Mouse (Mus musculus): ENCODE data around the gene Ndufaf8. TPM values are rescaled to one million over a fixed set of nuclear protein-coding genes. Genes with fewer than 3 reads are reported as not detected.

Ndufaf8 gene
- total RNA-seq, 1 experiment from 2014 or later, result 60.1 TPM

DNA sequence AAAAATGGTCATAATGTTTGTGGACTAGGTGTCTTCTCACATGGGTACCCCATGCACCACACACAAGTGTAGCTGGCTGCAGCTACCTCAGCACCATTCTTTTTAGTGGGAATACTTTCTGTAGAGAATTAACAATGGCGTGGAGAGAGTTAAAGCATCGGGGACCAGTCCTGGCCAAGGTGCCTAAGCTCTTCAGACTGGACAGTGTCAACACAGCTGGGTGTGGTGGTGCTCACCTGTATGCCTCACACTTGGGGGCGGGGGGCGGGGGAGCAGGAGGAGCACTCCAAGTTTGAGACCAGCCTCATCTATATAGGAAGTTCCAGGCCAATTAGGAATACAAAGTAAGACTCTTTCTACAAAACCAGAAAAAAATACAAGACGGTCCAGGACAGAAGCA, 35.4 kb downstream of the Ndufaf8 start:
- DNase-seq, result no peak

DNA sequence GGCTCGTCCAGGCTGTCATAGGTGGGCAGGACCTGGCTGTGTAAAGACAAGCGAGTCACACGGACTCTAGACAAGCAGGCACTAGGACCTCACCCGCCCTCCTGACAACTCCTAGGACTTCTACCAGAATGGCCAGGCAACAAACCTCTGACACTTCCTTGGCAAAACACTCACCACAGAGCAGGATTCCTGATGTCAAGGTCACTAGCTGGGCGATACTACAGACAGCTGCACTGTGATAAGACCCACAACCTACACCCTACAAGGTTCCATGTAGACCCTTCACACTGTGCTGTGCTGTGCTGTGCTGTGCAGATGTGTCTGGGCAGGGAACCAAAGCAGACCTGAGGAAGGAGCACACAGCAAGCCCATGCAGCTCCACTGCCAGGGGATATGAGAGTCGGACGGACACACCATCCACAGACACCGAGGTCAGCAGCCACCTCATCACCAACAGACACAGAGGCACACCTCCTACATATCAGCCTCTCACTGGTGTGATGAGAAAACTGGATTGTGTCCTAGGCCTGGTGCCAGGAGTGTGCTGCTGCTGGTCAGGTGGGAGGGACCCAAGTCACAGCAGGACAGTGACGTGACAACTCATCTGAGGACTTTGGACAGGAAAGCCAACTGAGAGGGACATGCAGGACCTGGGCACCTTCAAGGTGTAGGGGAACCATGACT, 36.3 kb downstream of the Ndufaf8 start:
- no peak for DNase-seq

DNA sequence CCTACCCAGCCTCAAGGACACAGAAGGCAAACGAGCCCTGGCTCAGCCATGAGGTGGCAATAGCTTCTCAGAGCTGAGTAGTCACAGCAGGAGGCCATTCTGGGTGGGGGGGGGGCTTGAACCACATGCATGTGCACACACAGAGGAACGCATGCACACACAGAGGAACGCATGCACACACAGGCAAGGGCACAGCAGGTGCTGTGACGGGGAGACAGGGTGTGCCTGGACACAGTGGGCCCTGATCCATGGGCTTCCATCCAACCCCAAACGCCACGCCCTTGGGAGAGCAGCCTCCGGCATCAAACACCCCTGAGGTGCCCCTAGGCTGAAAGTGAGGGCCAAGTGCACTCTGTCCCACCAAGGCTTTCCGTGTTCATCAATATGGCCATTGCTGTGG, 37.5 kb downstream of the Ndufaf8 start:
- DNase-seq, result no peak

DNA sequence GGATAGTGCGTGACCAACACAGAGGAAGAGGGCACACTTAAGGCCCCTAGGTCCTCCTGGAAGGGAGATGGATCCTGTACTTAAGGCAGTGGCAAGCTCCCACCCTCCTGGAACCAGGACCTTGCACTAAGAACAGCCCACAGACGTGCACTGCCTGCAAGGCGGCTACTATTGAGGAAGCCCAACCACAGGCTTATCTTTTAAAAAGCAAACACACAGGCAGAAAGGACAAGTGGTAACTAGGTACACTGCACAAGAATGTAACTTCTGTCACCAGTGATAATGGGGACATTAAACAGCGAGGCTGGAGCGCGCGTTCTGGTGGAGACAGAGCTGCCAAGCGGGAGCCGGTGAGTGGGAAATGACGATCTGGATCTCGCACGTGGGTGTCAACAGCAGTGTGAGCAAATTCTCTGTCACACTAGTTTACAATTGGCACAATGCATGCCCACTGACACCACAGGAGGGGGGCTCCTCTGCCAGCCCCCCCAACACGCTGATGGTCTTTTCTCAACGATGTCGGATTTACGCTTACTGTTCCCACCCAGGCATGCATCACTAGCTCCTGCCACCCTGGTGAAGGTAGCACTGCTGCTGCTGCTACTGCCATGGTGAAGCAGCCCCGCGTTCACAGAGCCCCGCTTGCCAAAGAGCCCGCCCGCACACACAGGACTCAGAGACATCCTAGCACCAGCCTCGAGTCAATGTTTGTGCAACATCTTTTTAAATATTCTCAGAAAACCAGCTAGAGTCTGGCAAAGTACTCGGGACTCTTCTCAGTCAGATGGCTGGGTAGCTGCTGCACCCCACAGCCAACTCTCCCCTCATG, 38.3 kb downstream of the Ndufaf8 start:
- no peak for DNase-seq

DNA sequence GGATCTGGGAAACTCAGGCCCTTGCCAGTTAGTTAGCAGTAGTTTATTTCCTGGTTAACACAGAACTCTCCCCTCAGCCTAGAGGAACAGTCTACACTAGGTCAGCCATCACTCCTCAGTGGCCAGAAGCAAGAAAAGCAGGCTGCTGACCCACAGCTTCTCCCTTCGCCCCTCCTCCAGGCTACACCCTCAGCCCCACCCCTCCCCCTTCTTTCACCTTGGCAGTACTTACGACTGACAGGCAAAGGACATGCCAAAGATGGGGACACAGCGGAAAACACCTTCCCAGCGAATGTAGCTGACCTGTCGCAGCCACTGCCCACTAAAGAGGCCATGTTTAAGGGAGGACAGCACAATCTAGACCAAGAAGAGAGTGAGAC, 38.9 kb downstream of the Ndufaf8 start:
- DNase-seq, result no peak

DNA sequence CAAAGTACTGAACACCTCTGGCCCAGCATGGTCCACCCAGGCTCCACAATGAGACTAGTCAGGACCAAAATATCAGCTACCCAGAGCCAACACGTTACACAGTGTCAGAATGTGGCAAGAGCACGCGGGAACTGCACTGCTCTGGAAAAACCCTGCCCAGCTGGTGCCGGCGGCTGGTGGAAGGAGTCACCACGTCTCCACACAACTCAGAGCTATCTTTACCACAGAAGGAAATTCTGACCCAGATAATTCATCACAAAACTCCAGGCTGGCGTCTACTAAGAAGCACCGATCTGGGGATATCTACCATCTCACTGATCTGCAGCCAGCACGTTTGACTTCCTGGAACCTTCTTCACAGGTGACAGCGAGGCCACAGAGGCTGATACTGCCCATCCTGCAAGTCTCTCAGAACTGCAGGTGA, 40.6 kb downstream of the Ndufaf8 start:
- no peak for DNase-seq

DNA sequence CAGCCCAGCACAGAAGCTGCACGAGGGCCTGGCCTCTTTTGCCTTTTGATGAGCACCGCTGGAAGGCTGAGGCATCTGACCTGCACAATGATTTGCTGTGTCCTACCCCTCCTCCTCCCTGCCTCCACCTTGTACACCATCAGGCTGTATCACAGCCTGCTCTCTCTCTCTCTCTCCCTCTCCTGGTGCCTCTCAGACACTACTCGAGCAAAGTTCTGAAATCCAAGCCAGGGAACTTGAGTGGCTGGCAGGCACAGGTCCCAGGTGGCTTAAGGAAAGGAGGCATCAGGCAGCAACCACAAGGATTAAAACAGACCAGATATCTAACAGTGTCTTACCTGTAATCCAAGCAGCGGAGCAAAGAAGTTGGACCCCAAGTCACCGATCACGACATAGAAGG, 41.5 kb downstream of the Ndufaf8 start:
- DNase-seq, result no peak

DNA sequence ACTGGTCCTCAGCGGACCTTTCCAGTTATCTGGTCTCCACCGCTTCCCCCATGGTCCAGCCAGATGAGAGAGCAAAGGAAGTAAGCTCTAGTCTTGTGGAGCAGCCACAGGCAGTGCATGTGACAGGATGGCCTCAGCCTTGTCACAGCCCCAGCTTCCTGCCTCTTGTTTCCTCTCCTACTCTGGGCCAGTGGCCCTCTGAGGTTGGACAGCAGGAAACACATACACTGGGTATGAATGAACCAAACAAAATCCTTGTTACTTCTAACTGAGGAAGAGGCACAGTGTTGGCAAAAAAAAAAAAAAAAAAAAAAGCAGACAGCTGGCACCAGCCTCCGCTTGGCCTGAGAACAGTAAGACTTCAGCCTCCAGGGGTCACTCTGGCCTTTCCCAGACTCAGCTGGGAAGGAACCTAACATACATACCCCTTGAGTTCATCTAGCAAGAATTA, 43.9 kb downstream of the Ndufaf8 start:
- DNase-seq, result peak; percentile 38

DNA sequence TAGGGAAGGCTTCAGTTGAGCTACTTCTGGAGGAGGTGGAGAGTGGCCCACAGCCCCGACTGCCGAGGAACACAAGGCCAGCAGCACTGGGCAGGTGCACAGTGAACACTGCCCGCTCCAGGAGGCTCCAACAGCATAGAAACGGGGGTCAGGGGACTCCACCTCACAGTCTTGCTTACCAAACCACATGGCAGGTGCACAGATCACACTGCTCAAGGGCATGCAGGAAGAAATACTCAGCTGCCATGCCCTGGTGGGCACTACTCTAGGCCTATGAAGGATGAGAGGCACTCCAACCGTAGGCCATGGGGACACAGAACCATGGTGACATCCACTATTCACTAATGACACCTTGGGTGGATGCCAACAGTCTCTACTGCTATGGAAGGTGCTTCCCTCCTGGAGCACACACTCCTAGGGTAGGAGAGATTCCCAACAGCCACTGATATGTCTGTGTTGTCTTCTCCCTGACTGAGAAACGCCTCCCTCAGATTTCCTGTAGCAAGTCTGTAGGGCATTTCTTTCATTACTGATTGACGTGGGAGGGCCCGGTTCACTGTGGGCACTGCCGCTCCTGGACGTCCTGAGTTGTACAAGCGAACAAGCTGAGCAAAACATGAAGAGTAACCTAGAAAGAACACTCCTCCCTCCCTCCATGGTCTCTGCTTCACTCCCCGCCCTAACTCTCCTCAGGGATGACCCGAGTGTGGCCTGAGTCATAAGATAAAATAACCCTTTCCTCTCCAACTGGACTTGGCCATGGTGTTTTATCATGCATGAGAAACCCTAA, 45.2 kb downstream of the Ndufaf8 start:
- no peak for DNase-seq

DNA sequence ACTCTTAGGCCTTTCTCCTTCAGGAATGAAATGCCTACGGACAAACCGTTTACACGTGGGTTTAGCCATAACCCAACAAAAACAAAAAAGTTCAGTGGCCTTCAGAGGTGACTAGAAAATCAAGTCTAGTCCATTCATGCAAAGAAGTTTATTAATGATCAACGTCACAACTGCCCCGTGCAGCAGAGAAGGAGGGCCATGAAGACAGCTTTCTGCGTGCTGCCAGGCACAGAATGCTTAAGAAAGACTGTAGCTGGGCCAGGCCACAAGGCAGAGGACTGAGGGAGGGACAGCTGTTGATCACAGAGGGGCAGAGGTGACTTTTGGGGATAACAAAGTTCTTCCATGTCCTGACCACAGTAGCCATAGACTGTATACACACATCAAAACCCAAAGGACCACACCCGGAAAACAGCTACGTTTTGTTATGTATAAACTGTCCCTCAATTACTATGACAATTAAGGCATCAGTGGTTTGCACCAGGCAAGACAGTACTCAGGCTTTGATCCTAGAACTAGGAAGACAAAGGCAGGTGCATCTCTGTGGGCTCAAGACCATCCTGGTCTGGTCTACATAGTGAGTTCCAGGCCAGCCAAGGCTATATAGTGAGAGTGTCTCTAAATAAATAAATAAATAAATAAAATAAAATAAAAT, 49.6 kb downstream of the Ndufaf8 start:
- no peak for DNase-seq

DNA sequence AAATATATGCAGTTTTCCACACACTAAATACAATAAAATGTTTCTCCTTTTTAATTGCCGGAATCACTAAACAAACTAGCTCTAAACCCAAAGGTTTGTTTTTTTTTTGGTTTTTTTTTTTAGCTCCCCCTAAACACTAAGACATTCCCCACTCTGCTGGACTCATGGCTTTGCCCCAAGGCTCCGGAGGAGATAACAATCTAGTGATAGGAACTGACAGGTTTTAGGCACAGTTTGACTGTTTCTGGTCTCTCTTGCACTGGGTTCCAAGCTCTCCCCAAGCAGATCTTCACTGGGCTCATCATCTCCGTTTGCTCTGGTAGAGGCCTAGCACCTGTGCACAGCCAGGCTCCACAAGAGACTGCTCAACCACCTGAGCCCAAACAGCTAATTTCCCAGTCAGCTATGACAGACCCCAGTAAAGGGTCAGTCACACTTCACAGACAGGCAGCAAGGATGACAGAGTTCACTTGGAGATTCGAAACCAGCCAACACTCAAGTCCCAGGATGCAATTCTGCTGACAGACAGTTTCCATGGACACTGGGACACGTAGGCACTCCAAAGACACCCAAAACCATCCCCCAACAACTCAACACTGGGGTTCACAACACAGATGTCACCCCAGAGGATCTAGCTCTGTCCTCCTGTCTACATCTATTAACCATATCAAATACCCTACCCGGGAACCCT, 50.9 kb downstream of the Ndufaf8 start:
- DNase-seq, result no peak

Small RNA genes lying within 50 kb of the gene (microRNA-seq; reads per million reads assigned to microRNA genes)
- 0 to 0.34 reads per million in 2 experiments for gene Gm25948

Other genes starting within 250 kb of the Ndufaf8 start
- gene Chmp6, start 185.5 kb upstream of the Ndufaf8 start, total RNA-seq (2021), result 33.9 and 43.4 TPM in 2 replicates
- gene Baiap2, start 156.2 kb upstream of the Ndufaf8 start, total RNA-seq (2021), result 12.0 and 17.0 TPM in 2 replicates
- gene Aatk, start 51.8 kb upstream of the Ndufaf8 start, total RNA-seq (2021), result 11.8 and 15.5 TPM in 2 replicates
- gene Cep131, start 12.1 kb upstream of the Ndufaf8 start, total RNA-seq (2021), result 194 and 411 TPM in 2 replicates
- 17.1 and 18.1 TPM in 2 replicates for gene Tepsin, start 197 bp upstream of the Ndufaf8 start, total RNA-seq (2021)
- 122 and 163 TPM in 2 replicates for gene Slc38a10, start 52.4 kb downstream of the Ndufaf8 start, total RNA-seq (2021)
- 23.8 and 25.8 TPM in 2 replicates for gene Bahcc1, start 134.0 kb downstream of the Ndufaf8 start, total RNA-seq (2021)
- gene Actg1, start 249.6 kb downstream of the Ndufaf8 start, total RNA-seq (2021), result 1,036 and 1,352 TPM in 2 replicates